Mouse (Mus musculus) gastrocnemius, postnatal 25 days (tissue): ENCODE data around the gene Kcna10. TPM values are rescaled to one million over a fixed set of nuclear protein-coding genes. Genes with fewer than 3 reads are reported as not detected.
A peak's percentile ranks its signal among the peaks of the same experiment; 100 is the strongest.

Experiments
- DNase-seq: peaks from one replicate; pipeline ENCODE4 v3.0.0; 2022
- total RNA-seq, 2 experiments: library from RNA; stranded (reverse); gene quantifications; 1 replicate in 1 of 2; 2 replicates in 1 of 2; pipeline ENCODE4 v1.2.3; 2021

Kcna10 gene
- total RNA-seq, 2 experiments from 2014 or later: 0.23 TPM; not detected in 1

GRCm38 (mm10) chr3:107201310-107202180 lies 18.7 kb downstream of the Kcna10 start:
- DNase-seq: no peak

GRCm38 (mm10) chr3:107204413-107204812 lies 21.6 kb downstream of the Kcna10 start:
- no peak for DNase-seq

- no peak for DNase-seq
Observed at GRCm38 (mm10) chr3:107205170-107205569, 22.3 kb downstream of the Kcna10 start.

- peak; percentile 44 for DNase-seq
Observed at GRCm38 (mm10) chr3:107205994-107206393, 23.1 kb downstream of the Kcna10 start.

- no peak for DNase-seq
Observed at GRCm38 (mm10) chr3:107206490-107207150, 23.8 kb downstream of the Kcna10 start.

GRCm38 (mm10) chr3:107207625-107208253 lies 24.9 kb downstream of the Kcna10 start:
- no peak for DNase-seq

- DNase-seq: no peak
Observed at GRCm38 (mm10) chr3:107214606-107215005, 31.8 kb downstream of the Kcna10 start.

- DNase-seq: no peak
Observed at GRCm38 (mm10) chr3:107216400-107217100, 33.7 kb downstream of the Kcna10 start.

- DNase-seq: no peak
Observed at GRCm38 (mm10) chr3:107217101-107217480, 34.2 kb downstream of the Kcna10 start.

- DNase-seq: no peak
Observed at GRCm38 (mm10) chr3:107218572-107218971, 35.7 kb downstream of the Kcna10 start.

GRCm38 (mm10) chr3:107221608-107222007 lies 38.8 kb downstream of the Kcna10 start, which contains the start of gene Cym:
Gene Cym, minus strand, starts transcription at chr3:107221732.
- DNase-seq: no peak

GRCm38 (mm10) chr3:107223230-107223629 lies 40.4 kb downstream of the Kcna10 start:
- DNase-seq: no peak

GRCm38 (mm10) chr3:107225820-107226219 lies 43.0 kb downstream of the Kcna10 start:
- no peak for DNase-seq

- DNase-seq: no peak
Observed at GRCm38 (mm10) chr3:107229221-107229620, 46.4 kb downstream of the Kcna10 start.

- DNase-seq: no peak
Observed at GRCm38 (mm10) chr3:107229822-107230221, 47.0 kb downstream of the Kcna10 start.

- DNase-seq: no peak
Observed at GRCm38 (mm10) chr3:107230527-107230926, 47.7 kb downstream of the Kcna10 start, which contains the start of gene A630076J17Rik. Gene A630076J17Rik, plus strand, starts transcription at chr3:107230614.

- no peak for DNase-seq
Observed at GRCm38 (mm10) chr3:107231202-107231601, 48.3 kb downstream of the Kcna10 start.

GRCm38 (mm10) chr3:107233351-107233813 lies 50.5 kb downstream of the Kcna10 start:
- DNase-seq: peak; percentile 53

- DNase-seq: no peak
Observed at GRCm38 (mm10) chr3:107233945-107234344, 51.1 kb downstream of the Kcna10 start.

GRCm38 (mm10) chr3:107238051-107238450 lies 55.2 kb downstream of the Kcna10 start:
- DNase-seq: no peak

- DNase-seq: no peak
Observed at GRCm38 (mm10) chr3:107238471-107238980, 55.7 kb downstream of the Kcna10 start.

- DNase-seq: no peak
Observed at GRCm38 (mm10) chr3:107239607-107240006, 56.8 kb downstream of the Kcna10 start, which contains the start of gene Prok1. Gene Prok1, minus strand, starts transcription at chr3:107239707.
